Mouse (Mus musculus) heart, postnatal 0 days (tissue): ENCODE data around the gene Slc6a18.

Experiments
- CTCF ChIP-seq: IDR thresholded peaks from 2 replicates; pipeline ENCODE4 v1.5.1; 2016; ENCODE audit warnings: antibody characterized with exemption, control low read depth, low read depth
- EP300 ChIP-seq: IDR thresholded peaks from 2 replicates; pipeline ENCODE4 v1.6.1; 2016; ENCODE audit warnings: antibody characterized with exemption, low read depth

DNA sequence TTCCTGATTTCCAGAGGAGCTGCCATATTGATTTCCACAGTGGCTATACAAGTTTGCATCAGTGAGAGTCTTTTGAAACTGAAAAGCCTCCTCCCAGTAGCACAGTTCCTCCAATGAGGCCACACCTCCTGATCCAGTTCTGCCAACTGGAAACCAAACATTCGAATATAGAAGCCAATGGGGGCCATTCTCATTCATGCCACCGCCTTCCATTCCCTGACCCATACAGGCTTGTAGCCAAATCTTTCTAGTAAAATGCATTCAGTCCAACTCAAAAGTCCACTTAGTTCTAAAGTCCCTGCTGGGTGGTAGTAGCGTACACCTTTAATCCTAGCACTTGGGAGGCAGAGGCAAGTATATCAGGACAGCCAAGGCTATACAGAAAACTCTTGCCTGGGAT lies 24.6 kb downstream of the Slc6a18 start:
- TF ChIP-seq CTCF (no peak), EP300 (no peak)
